Mouse (Mus musculus): Measurements from ENCODE around the gene Ptbp3. TPM values are rescaled to one million over a fixed set of nuclear protein-coding genes. Genes with fewer than 3 reads are reported as not detected.

Gene Ptbp3
- total RNA-seq, 2 experiments from 2014 or later: 31.3 to 34.4 TPM

GRCm38 (mm10) chr4:59506704-59507103 is 42.5 kb downstream of the Ptbp3 start:
- no peak for DNase-seq (ENCODE audit: low spot score in 2 of 2)

GRCm38 (mm10) chr4:59505481-59505880 is 43.7 kb downstream of the Ptbp3 start:
- DNase-seq (ENCODE audit: low spot score in 2 of 2): no peak

- DNase-seq (ENCODE audit: low spot score in 2 of 2): no peak
Measured at GRCm38 (mm10) chr4:59491097-59491496, 58.1 kb downstream of the Ptbp3 start.

GRCm38 (mm10) chr4:59471306-59471705 is 77.9 kb downstream of the Ptbp3 start:
- no peak for DNase-seq (ENCODE audit: low spot score in 2 of 2)

GRCm38 (mm10) chr4:59465449-59465848 is 83.7 kb downstream of the Ptbp3 start:
- no peak for DNase-seq (ENCODE audit: low spot score in 2 of 2)

GRCm38 (mm10) chr4:59464661-59465060 is 84.5 kb downstream of the Ptbp3 start:
- no peak for DNase-seq (ENCODE audit: low spot score in 2 of 2)

GRCm38 (mm10) chr4:59462494-59462893 is 86.7 kb downstream of the Ptbp3 start:
- peak; percentile 44 to 61 for DNase-seq (ENCODE audit: low spot score in 2 of 2)

GRCm38 (mm10) chr4:59461116-59461727 is 87.9 kb downstream of the Ptbp3 start:
- DNase-seq (ENCODE audit: low spot score in 2 of 2): no peak

- DNase-seq (ENCODE audit: low spot score in 2 of 2): no peak
Measured at GRCm38 (mm10) chr4:59459216-59459955, 89.8 kb downstream of the Ptbp3 start.

- DNase-seq (ENCODE audit: low spot score in 2 of 2): no peak
Measured at GRCm38 (mm10) chr4:59457941-59458340, 91.2 kb downstream of the Ptbp3 start.

- DNase-seq (ENCODE audit: low spot score in 2 of 2): no peak
Measured at GRCm38 (mm10) chr4:59457091-59457490, 92.1 kb downstream of the Ptbp3 start.

- DNase-seq (ENCODE audit: low spot score in 2 of 2): no peak
Measured at GRCm38 (mm10) chr4:59455465-59455864, 93.7 kb downstream of the Ptbp3 start.

- no peak for DNase-seq (ENCODE audit: low spot score in 2 of 2)
Measured at GRCm38 (mm10) chr4:59454046-59454445, 95.1 kb downstream of the Ptbp3 start.

GRCm38 (mm10) chr4:59452503-59452933 is 96.6 kb downstream of the Ptbp3 start:
- DNase-seq (ENCODE audit: low spot score in 2 of 2): no peak

- no peak for DNase-seq (ENCODE audit: low spot score in 2 of 2)
Measured at GRCm38 (mm10) chr4:59450906-59451305, 98.3 kb downstream of the Ptbp3 start.

GRCm38 (mm10) chr4:59450234-59450854 is 98.8 kb downstream of the Ptbp3 start:
- DNase-seq (ENCODE audit: low spot score in 2 of 2): no peak

GRCm38 (mm10) chr4:59447296-59447695 is 101.9 kb downstream of the Ptbp3 start:
- no peak for DNase-seq (ENCODE audit: low spot score in 2 of 2)

GRCm38 (mm10) chr4:59445516-59445915 is 103.6 kb downstream of the Ptbp3 start:
- DNase-seq (ENCODE audit: low spot score in 2 of 2): no peak

GRCm38 (mm10) chr4:59444994-59445393 is 104.2 kb downstream of the Ptbp3 start:
- DNase-seq (ENCODE audit: low spot score in 2 of 2): no peak

GRCm38 (mm10) chr4:59444085-59444484 is 105.1 kb downstream of the Ptbp3 start:
- no peak for DNase-seq (ENCODE audit: low spot score in 2 of 2)

- no peak for DNase-seq (ENCODE audit: low spot score in 2 of 2)
Measured at GRCm38 (mm10) chr4:59441265-59441664, 107.9 kb downstream of the Ptbp3 start.

- DNase-seq (ENCODE audit: low spot score in 2 of 2): no peak
Measured at GRCm38 (mm10) chr4:59439960-59440359, 109.2 kb downstream of the Ptbp3 start.
